Mouse (Mus musculus) limb, embryonic 11.5 days (tissue): ENCODE data around the gene Mapk8ip2. TPM values are rescaled to one million over a fixed set of nuclear protein-coding genes. Genes with fewer than 3 reads are reported as not detected.

Experiments
- ATAC-seq: fragments of 200-750 bp; cut with Nextera tagmentation; 2 replicates; pipeline ENCODE4 v1.8.0; 2017; ENCODE audit warnings: low read depth; ENCODE audit not compliant: insufficient number of reproducible peaks, low FRiP score, low TSS enrichment
- DNase-seq: peaks from one replicate; pipeline ENCODE4 v3.0.0-alpha.2; 2015; ENCODE audit warnings: low spot score
- H3K27ac ChIP-seq: fragments of 300-500 bp; sonication (generic); replicated peaks from 2 replicates; pipeline ENCODE4 v1.5.1; 2014; ENCODE audit warnings: low read depth, mild to moderate bottlenecking, low read length
- H3K27me3 ChIP-seq: fragments of 300-500 bp; sonication (generic); 2 replicates; pipeline ENCODE4 v1.6.1; 2014; ENCODE audit warnings: mild to moderate bottlenecking, low read length, mixed read lengths; ENCODE audit not compliant: control insufficient read depth, insufficient read depth
- H3K36me3 ChIP-seq: fragments of 300-500 bp; sonication (generic); 2 replicates; pipeline ENCODE4 v1.6.1; 2014; ENCODE audit warnings: mild to moderate bottlenecking, low read length, moderate library complexity, mixed read lengths; ENCODE audit not compliant: control insufficient read depth, insufficient read depth
- H3K4me1 ChIP-seq: fragments of 300-500 bp; sonication (generic); 2 replicates; pipeline ENCODE4 v1.6.1; 2014; ENCODE audit warnings: low read length, mixed read lengths; ENCODE audit not compliant: control insufficient read depth, insufficient read depth
- H3K4me2 ChIP-seq: fragments of 300-500 bp; sonication (generic); 2 replicates; pipeline ENCODE4 v1.6.1; 2014; ENCODE audit warnings: low read depth, mild to moderate bottlenecking, moderate library complexity; ENCODE audit not compliant: severe bottlenecking
- H3K4me3 ChIP-seq: fragments of 300-500 bp; sonication (generic); 2 replicates; pipeline ENCODE4 v1.5.1; 2014; ENCODE audit warnings: low read depth, low read length
- H3K9ac ChIP-seq: fragments of 300-500 bp; sonication (generic); 2 replicates; pipeline ENCODE4 v1.6.1; 2014; ENCODE audit warnings: mild to moderate bottlenecking, low read length
- H3K9me3 ChIP-seq: fragments of 300-500 bp; sonication (generic); 2 replicates; pipeline ENCODE4 v1.6.1; 2016; ENCODE audit warnings: low read length; ENCODE audit not compliant: control insufficient read depth
- WGBS: fragments of 180-500 bp; shearing (Covaris S2); extraction: QIAGEN DNeasy Blood & Tissue Kit; methylation state at CpG from one replicate; pipeline ENCODE4 v1.1.7; 2014; 5-methylcytosine and 5-hydroxymethylcytosine counted together
- polyA plus RNA-seq: library from polyadenylated mRNA; unstranded; fragments of >200 nt; fragmentation: Nextera tagmentation; extraction: Ambion mirVana; gene quantifications from 2 replicates; pipeline ENCODE4 v1.2.1, GENCODE M21; 2014

The Mapk8ip2 gene
- polyA plus RNA-seq, 1 experiment from 2014 or later = 1.3 TPM

DNA sequence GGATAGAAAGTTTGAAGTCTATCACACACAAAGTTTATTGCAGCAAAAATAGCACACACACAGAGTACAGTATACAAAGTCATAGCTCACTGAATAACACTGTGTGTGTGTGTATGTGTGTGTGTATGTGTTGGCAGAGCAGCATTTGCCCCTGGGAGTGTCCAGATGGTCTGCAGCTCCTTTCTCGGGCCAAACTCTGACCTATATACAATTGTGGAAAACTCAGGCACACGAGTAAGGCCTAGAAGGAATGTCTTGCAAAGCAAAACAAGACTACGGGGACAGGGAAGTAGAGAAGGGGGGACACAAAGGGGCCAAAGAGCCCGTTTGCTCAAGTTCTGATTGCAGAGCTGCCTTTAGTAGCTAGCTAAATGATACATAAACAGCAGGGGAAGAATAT lies 20.8 kb upstream of the Mapk8ip2 start:
- Histone ChIP-seq H3K4me3 (no peak overlapping the region), H3K4me2 (no peak overlapping the region), H3K9me3 (no peaks in the 10 kb centered on the region), H3K4me1 (no peaks in the 10 kb centered on the region), H3K9ac (no peak overlapping the region), H3K27me3 (no peaks in the 10 kb centered on the region), H3K27ac (no peak overlapping the region), H3K36me3 (no peaks in the 10 kb centered on the region)
- 76% methylated on average over 4 of the region's 4 CpGs for WGBS
- DNase-seq = no peak
- no peak for ATAC-seq

DNA sequence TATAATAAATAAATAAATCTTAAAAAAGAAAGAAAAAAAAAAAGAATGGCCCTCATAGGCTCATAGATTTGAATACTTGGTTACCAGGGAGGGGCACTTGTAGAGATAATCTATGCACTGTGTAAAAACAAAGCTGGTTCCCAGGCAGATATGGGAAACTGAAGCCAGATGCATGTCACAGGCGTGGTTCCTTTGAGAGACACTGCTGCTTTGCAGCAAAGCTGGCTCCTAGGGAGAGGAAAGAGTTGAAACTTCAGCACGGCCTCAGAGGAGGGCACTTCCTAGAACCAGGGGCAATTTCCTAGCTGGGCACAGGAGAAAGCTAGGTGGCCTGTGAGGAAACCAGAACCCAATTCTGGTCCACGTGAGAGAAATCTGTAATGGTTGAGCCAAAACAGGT lies 19.6 kb upstream of the Mapk8ip2 start:
- Histone ChIP-seq H3K4me1 (no peaks in the 10 kb centered on the region), H3K27me3 (no peaks in the 10 kb centered on the region), H3K27ac (no peak overlapping the region), H3K4me3 (no peak overlapping the region), H3K36me3 (no peaks in the 10 kb centered on the region), H3K9ac (no peak overlapping the region), H3K4me2 (no peak overlapping the region), H3K9me3 (no peaks in the 10 kb centered on the region)
- WGBS = 60% methylated on average over 3 of the region's 3 CpGs
- no peak for ATAC-seq
- no peak for DNase-seq

DNA sequence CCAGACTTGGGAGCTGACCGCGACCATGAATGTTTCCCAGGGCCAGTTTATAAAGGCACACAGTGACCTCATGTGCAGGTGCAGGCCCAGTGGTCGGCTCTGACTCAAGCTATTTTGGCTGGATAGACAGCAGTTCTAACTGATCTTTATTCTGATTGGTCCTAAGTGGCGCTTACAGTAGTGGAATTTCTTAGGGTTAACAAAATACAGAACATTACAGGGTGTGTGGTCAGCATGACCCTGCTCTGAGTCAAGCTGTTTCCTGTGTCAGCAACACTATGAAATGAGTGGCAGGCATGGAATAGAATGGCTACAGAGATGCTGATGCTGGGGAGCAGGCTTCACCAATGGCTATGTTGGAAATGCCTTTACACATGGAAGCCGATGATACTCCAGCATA lies 17.8 kb upstream of the Mapk8ip2 start:
- ATAC-seq (no peak), DNase-seq (no peak)
- Histone ChIP-seq H3K27ac (no peak overlapping the region), H3K4me2 (no peak overlapping the region), H3K36me3 (no peaks in the 10 kb centered on the region), H3K4me3 (no peak overlapping the region), H3K9me3 (no peaks in the 10 kb centered on the region), H3K27me3 (no peaks in the 10 kb centered on the region), H3K9ac (no peak overlapping the region), H3K4me1 (no peaks in the 10 kb centered on the region)
- WGBS = 76% methylated on average over 5 of the region's 5 CpGs

DNA sequence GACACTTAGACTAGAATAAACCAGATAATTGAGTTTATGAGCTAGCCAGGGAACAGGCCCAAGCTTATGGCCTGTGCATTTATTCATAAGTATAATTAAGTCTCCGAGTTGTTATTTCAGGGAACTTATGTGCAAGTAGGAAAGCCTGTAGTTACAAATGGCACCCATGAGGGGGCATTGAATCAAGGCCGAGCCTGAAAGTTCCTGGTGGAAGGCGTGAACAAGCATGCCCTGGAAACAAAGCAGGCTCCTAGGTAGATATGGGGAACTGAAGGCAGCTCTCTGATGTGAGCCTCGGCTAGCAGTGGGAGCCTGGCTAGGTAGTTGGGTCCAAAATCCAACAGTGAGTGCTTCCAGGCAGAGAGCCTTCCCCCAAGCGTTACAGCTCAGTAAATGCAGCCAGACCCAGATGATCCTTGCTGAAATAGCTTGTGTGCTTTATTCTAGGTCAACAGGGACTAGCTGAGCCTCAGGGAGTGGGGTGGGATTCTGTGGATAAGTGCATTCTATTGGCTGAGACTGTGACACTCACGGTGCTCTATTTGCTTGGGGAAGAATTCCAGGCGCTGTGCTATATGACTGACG lies 11.1 kb upstream of the Mapk8ip2 start:
- Histone ChIP-seq H3K36me3 (no peaks in the 10 kb centered on the region), H3K9me3 (no peaks in the 10 kb centered on the region), H3K4me1 (no peaks in the 10 kb centered on the region), H3K27ac (no peak overlapping the region), H3K4me2 (no peak overlapping the region), H3K4me3 (no peak overlapping the region), H3K27me3 (no peaks in the 10 kb centered on the region), H3K9ac (no peak overlapping the region)
- ATAC-seq = no peak
- DNase-seq = no peak
- 39% methylated on average over 8 of the region's 8 CpGs for WGBS

DNA sequence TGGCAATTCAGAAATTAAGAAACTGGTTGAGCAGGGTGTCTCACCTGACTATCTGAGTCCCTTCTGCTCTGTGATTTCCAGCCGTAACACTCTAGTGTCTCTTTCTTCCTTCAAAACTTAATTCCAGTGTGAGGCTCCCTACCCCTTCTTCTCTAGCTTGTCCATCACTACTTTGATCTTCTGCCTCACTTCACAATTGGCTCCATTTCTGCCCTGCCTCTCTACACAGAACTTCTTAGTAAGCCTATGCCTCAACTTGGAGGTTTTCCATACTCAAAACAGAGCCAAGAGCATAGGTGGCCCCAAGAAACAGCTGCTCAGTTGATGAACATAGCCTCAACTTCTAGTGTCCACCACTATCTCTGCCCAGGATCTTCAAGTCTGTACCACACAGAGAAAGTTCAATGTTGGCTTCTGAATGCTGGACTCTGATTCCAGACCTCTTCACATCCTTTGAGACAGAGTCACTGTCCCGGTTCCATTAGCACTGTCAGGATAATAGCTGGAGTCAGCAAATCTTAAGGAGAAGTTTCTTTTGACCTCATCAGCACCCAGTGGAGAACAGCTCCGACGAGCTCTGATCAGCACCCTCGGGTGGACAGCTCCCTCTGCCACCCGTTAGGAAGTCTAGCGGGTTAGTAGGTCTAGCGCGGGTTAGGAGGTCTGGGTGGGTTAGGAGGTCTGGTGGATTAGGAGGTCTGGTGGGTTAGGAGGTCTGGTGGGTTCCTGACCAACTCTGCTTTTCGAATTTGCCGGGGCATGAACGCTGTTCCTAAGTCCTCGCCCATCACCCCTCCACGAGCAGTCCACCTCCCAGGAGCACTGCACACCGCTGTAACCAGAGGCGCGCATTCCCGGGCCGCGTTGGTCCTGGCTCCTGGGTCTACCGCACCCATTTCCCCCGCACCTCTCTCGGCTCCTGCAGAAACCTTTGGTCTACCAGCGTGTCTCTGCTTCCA lies 528 bp upstream of the Mapk8ip2 start:
- H3K36me3 ChIP-seq = no peaks in the 10 kb centered on the region
- no peak overlapping the region for H3K9ac ChIP-seq
- peak overlapping the region; percentile 88 for H3K4me2 ChIP-seq
- 0 out of 2 replicates have a peak, but pooled peaks cover 4% of the 10 kb centered on the region for H3K4me1 ChIP-seq
- H3K9me3 ChIP-seq = no peaks in the 10 kb centered on the region
- peaks cover 8% of the 10 kb centered on the region for H3K27me3 ChIP-seq
- ATAC-seq = peak; percentile 69
- peak overlapping the region; percentile 49 for H3K4me3 ChIP-seq
- peak; percentile 89 for DNase-seq
- WGBS = 5% methylated on average over 24 of the region's 24 CpGs
- no peak overlapping the region for H3K27ac ChIP-seq

DNA sequence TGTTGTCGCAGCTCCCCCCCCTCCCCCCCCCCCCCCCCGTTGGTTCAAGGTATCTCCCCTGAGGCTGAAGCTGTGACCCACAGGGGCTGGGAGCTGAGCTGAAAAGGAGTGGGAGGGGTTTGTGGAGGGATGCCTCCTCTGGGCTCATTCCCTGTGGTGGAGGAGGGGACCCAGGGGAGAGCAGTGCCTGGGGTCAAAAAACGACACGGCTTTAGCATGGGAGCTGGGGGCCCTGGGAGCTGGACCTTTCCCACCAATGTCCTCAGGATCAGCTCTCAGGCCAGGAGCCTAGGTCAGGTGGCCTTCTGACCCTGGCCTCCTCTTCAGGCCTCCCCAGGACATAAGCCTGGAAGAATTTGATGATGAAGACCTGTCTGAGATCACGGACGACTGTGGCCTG lies 1.1 kb downstream of the Mapk8ip2 start:
- Histone ChIP-seq H3K27me3 (peaks cover 8% of the 10 kb centered on the region), H3K36me3 (no peaks in the 10 kb centered on the region), H3K9me3 (no peaks in the 10 kb centered on the region), H3K4me2 (no peak overlapping the region), H3K4me1 (0 out of 2 replicates have a peak, but pooled peaks cover 4% of the 10 kb centered on the region), H3K9ac (no peak overlapping the region), H3K27ac (no peak overlapping the region), H3K4me3 (no peak overlapping the region)
- WGBS = 33% methylated on average over 4 of the region's 6 CpGs
- ATAC-seq = no peak
- no peak for DNase-seq

DNA sequence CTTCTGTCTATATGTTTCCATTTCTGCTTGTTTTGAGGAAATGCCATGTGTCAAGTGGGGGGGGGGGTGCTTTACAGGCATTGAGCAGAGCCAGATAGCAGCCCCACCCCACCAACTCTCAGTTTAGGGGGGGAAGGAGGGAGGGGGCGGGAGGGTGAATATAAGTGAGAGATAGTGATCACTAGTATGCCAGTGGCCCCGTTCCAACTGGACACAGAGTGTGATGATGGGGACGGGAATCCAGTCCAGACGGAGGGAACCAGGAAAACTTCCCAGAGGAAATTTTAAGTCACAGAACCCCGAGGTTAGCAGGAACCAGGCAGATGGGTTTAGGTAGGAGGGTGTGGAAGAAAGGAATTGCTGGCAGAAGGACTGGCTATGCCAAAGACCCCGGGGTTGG lies 1.9 kb downstream of the Mapk8ip2 start:
- Histone ChIP-seq H3K27me3 (peaks cover 8% of the 10 kb centered on the region), H3K27ac (no peak overlapping the region), H3K9me3 (no peaks in the 10 kb centered on the region), H3K9ac (no peak overlapping the region), H3K4me3 (no peak overlapping the region), H3K4me1 (0 out of 2 replicates have a peak, but pooled peaks cover 4% of the 10 kb centered on the region), H3K4me2 (no peak overlapping the region), H3K36me3 (no peaks in the 10 kb centered on the region)
- 78% methylated on average over 6 of the region's 6 CpGs for WGBS
- ATAC-seq = no peak
- DNase-seq = no peak

DNA sequence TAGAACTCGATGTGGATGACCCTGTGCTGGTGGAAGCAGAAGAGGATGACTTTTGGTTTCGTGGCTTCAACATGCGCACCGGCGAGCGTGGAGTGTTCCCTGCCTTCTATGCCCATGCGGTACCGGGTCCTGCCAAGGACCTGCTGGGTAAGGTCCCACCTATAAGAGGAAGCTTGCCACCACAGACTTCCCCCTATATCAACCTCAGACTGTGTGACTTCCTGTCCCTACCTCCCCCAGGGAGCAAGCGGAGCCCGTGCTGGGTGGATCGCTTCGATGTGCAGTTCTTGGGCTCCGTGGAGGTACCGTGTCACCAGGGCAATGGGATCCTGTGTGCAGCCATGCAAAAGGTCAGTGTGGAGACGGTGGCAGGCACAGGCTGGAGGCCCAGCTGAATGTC lies 5.2 kb downstream of the Mapk8ip2 start:
- Histone ChIP-seq H3K4me3 (no peak overlapping the region), H3K4me2 (no peak overlapping the region), H3K36me3 (no peaks in the 10 kb centered on the region), H3K27ac (no peak overlapping the region), H3K27me3 (peaks cover 3% of the 10 kb centered on the region), H3K9ac (no peak overlapping the region), H3K9me3 (no peaks in the 10 kb centered on the region), H3K4me1 (no peaks in the 10 kb centered on the region)
- ATAC-seq = no peak
- WGBS = 92% methylated on average over 15 of the region's 15 CpGs
- DNase-seq = no peak
